Mouse (Mus musculus) kidney, embryonic 14.5 days (tissue): ENCODE data around the gene Ankrd33. TPM values are rescaled to one million over a fixed set of nuclear protein-coding genes. Genes with fewer than 3 reads are reported as not detected.

Experiments used
- ATAC-seq: fragments of 200-750 bp; cut with Nextera tagmentation; 2 replicates; pipeline ENCODE4 v1.8.0; 2017; ENCODE audit warnings: moderate number of reproducible peaks, mild to moderate bottlenecking, moderate TSS enrichment, moderate library complexity; ENCODE audit not compliant: low FRiP score, low TSS enrichment
- H3K27ac ChIP-seq: fragments of 300-500 bp; sonication (generic); 2 replicates; pipeline ENCODE4 v1.5.1; 2014; ENCODE audit warnings: low read depth, mild to moderate bottlenecking, low read length, moderate library complexity, mixed read lengths
- H3K27me3 ChIP-seq: fragments of 300-500 bp; sonication (generic); 2 replicates; pipeline ENCODE4 v1.6.1; 2014; ENCODE audit warnings: mild to moderate bottlenecking, low read length; ENCODE audit not compliant: control insufficient read depth, insufficient read depth
- H3K36me3 ChIP-seq: fragments of 300-500 bp; sonication (generic); 2 replicates; pipeline ENCODE4 v1.6.1; 2014; ENCODE audit warnings: low read length, mixed read lengths; ENCODE audit not compliant: control insufficient read depth, insufficient read depth
- H3K4me1 ChIP-seq: fragments of 300-500 bp; sonication (generic); 2 replicates; pipeline ENCODE4 v1.6.1; 2014; ENCODE audit warnings: low read length, mixed read lengths; ENCODE audit not compliant: control insufficient read depth, insufficient read depth
- H3K4me2 ChIP-seq: fragments of 300-500 bp; sonication (generic); replicated peaks from 2 replicates; pipeline ENCODE4 v1.6.1; 2014; ENCODE audit warnings: low read depth, mild to moderate bottlenecking, low read length
- H3K4me3 ChIP-seq: fragments of 300-500 bp; sonication (generic); 2 replicates; pipeline ENCODE4 v1.5.1; 2014; ENCODE audit warnings: mild to moderate bottlenecking, low read length
- H3K9ac ChIP-seq: fragments of 300-500 bp; sonication (generic); 2 replicates; pipeline ENCODE4 v1.6.1; 2014; ENCODE audit warnings: low read depth, mild to moderate bottlenecking, low read length, moderate library complexity
- H3K9me3 ChIP-seq: fragments of 300-500 bp; sonication (generic); 2 replicates; pipeline ENCODE4 v1.6.1; 2016; ENCODE audit warnings: low read length; ENCODE audit not compliant: control insufficient read depth
- WGBS: fragments of 180-500 bp; shearing (Covaris S2); extraction: QIAGEN DNeasy Blood & Tissue Kit; methylation state at CpG from one replicate; pipeline ENCODE4 v1.1.7; 2014; 5-methylcytosine and 5-hydroxymethylcytosine counted together
- polyA plus RNA-seq: library from polyadenylated mRNA; unstranded; fragments of >200 nt; fragmentation: Nextera tagmentation; extraction: Ambion mirVana; gene quantifications from 2 replicates; pipeline ENCODE4 v1.2.1, GENCODE M21; 2014

Gene Ankrd33
- polyA plus RNA-seq, 1 experiment from 2014 or later = not detected

DNA sequence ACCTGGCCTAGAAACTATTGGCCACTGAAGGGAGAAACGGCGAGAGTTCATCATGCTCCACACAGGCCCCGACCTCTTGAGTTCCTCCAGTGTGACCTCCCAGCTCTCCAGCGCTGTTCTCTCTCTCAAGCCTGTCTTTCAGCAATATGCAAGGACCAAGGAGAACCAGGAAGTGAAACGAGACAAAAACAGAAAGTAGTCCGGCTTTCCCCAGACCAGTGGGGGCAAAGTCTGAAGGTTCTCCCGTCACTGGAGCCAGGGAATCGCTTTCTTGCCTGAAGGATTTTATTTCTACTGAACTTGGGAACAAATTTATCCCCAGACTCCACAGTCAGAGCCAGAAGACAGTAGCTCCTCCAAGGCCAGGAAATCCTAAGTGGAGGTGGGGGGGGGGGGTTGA, 29.2 kb downstream of the Ankrd33 start:
- H3K36me3 ChIP-seq = 0 out of 2 replicates have a peak, but pooled peaks cover 3% of the 10 kb centered on the region
- no peak overlapping the region for H3K4me3 ChIP-seq
- H3K4me2 ChIP-seq = 0 out of 2 replicates have a peak overlapping the region, but pooled peaks have one; percentile 30
- WGBS = 71% methylated on average over 8 of the region's 8 CpGs
- H3K27me3 ChIP-seq = no peaks in the 10 kb centered on the region
- peaks cover 37% of the 10 kb centered on the region for H3K4me1 ChIP-seq
- no peak overlapping the region for H3K27ac ChIP-seq
- H3K9me3 ChIP-seq = no peaks in the 10 kb centered on the region
- ATAC-seq = no peak
- no peak overlapping the region for H3K9ac ChIP-seq

DNA sequence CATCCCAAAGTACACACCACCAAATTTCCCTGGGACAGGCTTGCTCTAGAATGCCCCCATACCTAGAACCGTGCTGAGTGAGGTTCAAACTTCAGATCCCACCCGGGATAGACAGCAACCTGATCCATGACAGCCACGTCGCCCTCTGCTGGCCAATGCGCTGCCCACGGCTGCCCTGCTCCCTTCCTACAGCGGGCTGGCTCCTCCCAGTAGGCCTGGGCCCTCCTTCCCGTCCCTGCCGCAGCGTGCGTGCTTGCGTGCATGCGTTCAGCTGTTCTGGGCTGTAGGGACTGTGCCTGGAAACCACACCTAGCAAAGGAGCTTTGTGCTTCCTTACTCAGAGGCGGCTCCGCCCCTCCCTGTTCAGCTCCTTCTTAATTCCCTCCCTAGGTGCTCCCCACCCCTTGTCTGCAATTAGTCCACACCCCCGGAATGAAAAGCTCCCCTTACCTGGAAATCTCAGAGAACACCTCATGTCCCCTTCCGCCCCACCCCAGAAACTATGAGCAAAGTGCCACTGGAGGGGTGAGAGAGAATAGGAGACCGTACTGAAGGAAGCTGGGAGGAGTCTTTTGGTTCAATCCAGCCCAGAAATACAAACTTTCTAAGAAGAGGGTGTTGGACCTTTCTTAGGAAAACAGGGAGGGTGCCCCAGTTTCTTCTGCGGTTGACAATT, 30.0 kb downstream of the Ankrd33 start:
- WGBS = 8% methylated on average over 19 of the region's 19 CpGs
- Histone ChIP-seq H3K27ac (peak overlapping the region; percentile 9; the same call in 1 of the 2 replicates), H3K4me2 (peak overlapping the region; percentile 30), H3K9me3 (no peaks in the 10 kb centered on the region), H3K9ac (peak overlapping the region; percentile 13; the same call in 1 of the 2 replicates), H3K36me3 (0 out of 2 replicates have a peak, but pooled peaks cover 3% of the 10 kb centered on the region), H3K4me1 (peaks cover 30% of the 10 kb centered on the region), H3K4me3 (no peak overlapping the region), H3K27me3 (no peaks in the 10 kb centered on the region)
- peak; percentile 89 for ATAC-seq

DNA sequence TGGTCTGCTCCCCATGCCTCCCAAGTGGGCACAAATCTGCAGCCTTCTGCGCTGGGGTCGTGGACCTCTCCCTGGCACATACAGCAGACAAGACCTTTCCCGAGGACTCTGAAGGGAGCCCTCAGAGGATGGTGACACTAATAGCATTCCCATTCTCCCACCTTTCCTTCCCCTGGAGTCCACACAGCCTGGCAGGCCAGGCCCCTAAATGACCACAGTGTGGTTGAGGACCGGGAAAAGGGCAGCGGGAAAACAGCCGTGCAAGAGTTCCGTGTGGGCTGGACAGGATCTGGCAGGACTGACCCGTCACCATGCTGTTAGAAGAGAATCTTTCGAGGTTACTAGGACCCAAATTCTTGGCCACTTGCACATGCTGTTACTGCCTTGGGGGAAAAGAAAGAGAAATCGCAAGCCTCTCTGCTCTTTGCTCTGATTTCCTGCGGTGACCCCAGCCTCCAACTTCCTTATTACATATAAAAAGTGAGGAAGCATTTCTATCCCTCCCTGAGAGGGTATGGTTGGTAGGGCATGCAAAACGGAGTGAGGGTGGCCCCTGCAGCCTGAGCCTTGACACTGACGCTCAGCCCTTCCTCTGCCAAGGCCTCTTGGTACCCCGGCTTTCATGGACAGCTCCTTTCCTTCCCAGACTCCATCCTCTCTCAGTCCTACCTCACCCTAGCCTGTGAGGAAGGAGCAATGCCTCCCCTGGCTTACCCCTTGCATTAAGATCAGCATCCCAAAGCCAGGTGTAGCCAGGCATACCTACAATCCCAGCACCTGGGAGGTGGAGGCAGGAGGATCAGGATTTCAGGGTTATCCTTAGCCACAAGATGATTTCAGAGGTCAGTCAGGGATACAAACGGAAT, 30.8 kb downstream of the Ankrd33 start:
- no peaks in the 10 kb centered on the region for H3K27me3 ChIP-seq
- peak overlapping the region; percentile 9; the same call in 1 of the 2 replicates for H3K27ac ChIP-seq
- 54% methylated on average over 15 of the region's 15 CpGs for WGBS
- no peaks in the 10 kb centered on the region for H3K9me3 ChIP-seq
- peak overlapping the region; percentile 30; the same call in 1 of the 2 replicates for H3K4me2 ChIP-seq
- ATAC-seq = no peak
- peak overlapping the region; percentile 13; the same call in 1 of the 2 replicates for H3K9ac ChIP-seq
- H3K36me3 ChIP-seq = 0 out of 2 replicates have a peak, but pooled peaks cover 3% of the 10 kb centered on the region
- H3K4me1 ChIP-seq = peaks cover 26% of the 10 kb centered on the region
- no peak overlapping the region for H3K4me3 ChIP-seq

DNA sequence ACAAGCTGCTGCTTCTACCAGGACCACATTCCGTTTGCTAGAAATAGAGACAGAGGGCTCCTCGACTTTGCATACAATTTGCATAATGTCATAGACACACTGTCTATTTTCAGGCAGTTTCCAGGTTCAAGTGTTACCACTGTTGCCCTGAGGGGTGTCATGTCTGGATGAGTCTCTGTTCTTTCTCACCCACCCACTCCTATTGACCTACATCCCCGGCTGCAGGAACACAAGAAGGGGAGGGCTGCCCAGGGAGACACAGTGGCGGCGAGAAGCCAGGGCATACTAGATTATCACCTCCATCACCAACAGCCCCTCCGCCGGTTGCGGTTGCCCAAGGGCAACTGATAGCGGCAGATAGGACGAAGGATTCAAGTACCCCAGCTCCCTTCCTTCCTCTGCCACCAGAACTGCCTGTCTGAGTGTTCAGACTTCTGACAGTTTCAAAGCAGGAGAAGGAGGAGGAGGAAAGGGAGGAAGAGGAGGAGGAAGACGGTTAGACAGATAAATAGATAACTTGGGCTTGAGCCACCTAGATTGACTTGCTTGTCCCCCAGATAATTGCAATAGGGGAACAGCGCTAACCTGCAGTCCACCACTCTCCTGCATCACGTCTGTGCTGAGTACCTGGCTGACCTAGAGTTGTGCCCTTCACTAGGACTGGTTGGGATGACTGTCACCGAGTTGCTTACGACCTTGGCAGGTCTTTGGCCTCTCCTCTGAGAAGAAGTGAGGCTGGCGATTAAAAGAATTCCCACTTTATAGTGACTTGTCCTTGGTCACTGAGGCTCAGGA, 31.8 kb downstream of the Ankrd33 start:
- no peaks in the 10 kb centered on the region for H3K27me3 ChIP-seq
- WGBS = 71% methylated on average over 16 of the region's 16 CpGs
- no peak for ATAC-seq
- no peak overlapping the region for H3K9ac ChIP-seq
- 0 out of 2 replicates have a peak, but pooled peaks cover 3% of the 10 kb centered on the region for H3K36me3 ChIP-seq
- no peak overlapping the region for H3K4me3 ChIP-seq
- no peaks in the 10 kb centered on the region for H3K9me3 ChIP-seq
- H3K4me1 ChIP-seq = peaks cover 26% of the 10 kb centered on the region
- H3K27ac ChIP-seq = peak overlapping the region; percentile 27; the same call in 1 of the 2 replicates
- no peak overlapping the region for H3K4me2 ChIP-seq

DNA sequence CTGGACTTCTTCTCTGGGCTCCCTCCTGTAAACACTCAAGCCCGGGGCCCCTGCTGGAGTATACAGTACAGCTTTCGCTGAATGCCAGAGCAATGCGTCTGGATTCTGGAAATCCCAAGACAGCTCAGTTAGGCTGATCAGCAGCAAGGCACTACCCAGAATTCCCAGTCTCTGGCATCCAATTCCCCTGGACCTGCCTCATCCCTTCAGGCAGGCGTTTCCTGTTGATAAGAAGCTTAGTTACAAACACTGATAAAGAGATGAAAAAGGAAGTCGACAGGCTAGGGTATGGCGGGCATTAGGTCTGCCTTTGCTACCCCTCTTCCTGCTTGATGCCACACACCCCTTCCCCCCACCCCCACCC, 32.3 kb downstream of the Ankrd33 start:
- H3K36me3 ChIP-seq = 0 out of 2 replicates have a peak, but pooled peaks cover 3% of the 10 kb centered on the region
- H3K4me1 ChIP-seq = peaks cover 24% of the 10 kb centered on the region
- H3K9me3 ChIP-seq = no peaks in the 10 kb centered on the region
- H3K4me3 ChIP-seq = no peak overlapping the region
- no peaks in the 10 kb centered on the region for H3K27me3 ChIP-seq
- no peak for ATAC-seq
- WGBS = 54% methylated on average over 6 of the region's 6 CpGs
- no peak overlapping the region for H3K9ac ChIP-seq
- H3K27ac ChIP-seq = peak overlapping the region; percentile 27; the same call in 1 of the 2 replicates
- no peak overlapping the region for H3K4me2 ChIP-seq

DNA sequence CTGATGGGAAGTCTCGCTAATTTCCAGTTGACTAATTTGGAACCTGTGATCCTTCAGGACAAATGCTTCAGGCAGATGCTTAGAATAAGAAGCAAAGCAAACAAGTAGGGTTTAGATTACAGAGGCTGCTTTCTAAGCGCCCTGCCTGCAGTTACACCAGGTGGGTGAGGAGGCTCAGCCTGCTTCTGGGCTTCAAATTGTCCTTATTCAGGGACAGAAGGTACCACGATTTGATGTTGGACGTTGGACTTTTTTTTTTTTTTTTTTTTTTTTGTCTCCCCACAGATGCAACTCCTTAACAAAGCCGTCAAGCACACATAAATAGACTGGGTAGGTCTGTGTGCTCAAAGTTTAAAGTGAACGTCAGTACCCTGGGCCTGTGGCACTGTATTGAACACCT, 33.0 kb downstream of the Ankrd33 start:
- Histone ChIP-seq H3K9ac (no peak overlapping the region), H3K9me3 (no peaks in the 10 kb centered on the region), H3K4me2 (no peak overlapping the region), H3K27me3 (no peaks in the 10 kb centered on the region), H3K36me3 (0 out of 2 replicates have a peak, but pooled peaks cover 2% of the 10 kb centered on the region), H3K4me3 (no peak overlapping the region), H3K4me1 (peaks cover 22% of the 10 kb centered on the region), H3K27ac (no peak overlapping the region)
- no peak for ATAC-seq
- WGBS = 67% methylated on average over 6 of the region's 6 CpGs

DNA sequence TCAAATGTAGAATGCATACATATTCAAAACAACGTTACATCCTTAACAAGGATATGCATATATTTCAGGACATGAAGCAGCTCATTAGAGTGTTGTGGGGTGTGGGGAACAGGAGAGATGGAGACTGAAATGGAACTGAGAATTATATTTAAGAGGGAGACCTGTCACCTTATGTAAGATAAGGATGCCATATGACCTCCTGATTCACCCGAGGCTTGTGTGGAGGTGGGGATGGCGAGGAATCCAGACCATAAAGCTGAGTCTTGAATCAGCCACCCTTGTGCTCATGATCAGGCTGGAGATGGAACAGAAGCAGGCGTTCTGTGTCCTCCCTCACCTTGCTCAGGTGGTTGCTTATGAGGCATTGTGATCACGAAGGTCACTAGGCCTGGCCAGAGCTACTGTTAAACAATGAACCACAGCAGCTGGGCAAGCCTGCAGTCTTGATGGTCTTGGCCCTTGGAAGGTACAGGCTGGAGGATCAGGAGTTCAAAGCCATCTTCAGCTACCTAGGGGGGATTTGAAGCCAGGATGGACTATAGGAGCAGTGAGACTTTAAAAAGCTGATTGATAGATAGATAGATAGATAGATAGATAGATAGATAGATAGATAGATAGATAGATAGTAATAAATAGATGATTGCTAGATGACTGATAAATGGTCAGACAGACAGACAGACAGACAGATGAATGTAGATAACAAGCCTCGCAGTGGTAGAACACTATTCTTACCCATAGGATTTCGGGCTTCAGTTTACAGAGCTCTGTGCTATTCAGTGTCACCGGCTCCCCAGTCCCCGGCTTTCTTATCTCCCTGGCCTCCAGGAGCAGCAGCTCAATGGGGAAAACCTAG, 36.1 kb downstream of the Ankrd33 start:
- Histone ChIP-seq H3K9ac (no peak overlapping the region), H3K4me1 (peaks cover 11% of the 10 kb centered on the region; the same call in 1 of the 2 replicates), H3K27ac (no peak overlapping the region), H3K4me3 (no peak overlapping the region), H3K4me2 (no peak overlapping the region), H3K9me3 (no peaks in the 10 kb centered on the region), H3K27me3 (no peaks in the 10 kb centered on the region), H3K36me3 (no peaks in the 10 kb centered on the region)
- WGBS = 83% methylated on average over 9 of the region's 9 CpGs
- no peak for ATAC-seq
